Mouse (Mus musculus) cerebellum, adult 2 months (tissue): ENCODE results near the gene Spon2. TPM values are rescaled to one million over a fixed set of nuclear protein-coding genes. Genes with fewer than 3 reads are reported as not detected.
A peak's percentile ranks its signal among the peaks of the same experiment; 100 is the strongest.

Source experiments
- DNase-seq, 2 experiments: peaks; one replicate each; pipeline ENCODE4 v3.0.0; 2021
- H3K27ac ChIP-seq: fragments of 200-500 bp; 2 replicates; pipeline ENCODE4 v1.5.1; 2012; ENCODE audit warnings: low read length, control low read depth, inconsistent platforms; ENCODE audit not compliant: insufficient read depth
- H3K27me3 ChIP-seq: fragments of 200-500 bp; 2 replicates; pipeline ENCODE4 v1.6.1; 2012; ENCODE audit warnings: inconsistent platforms, mild to moderate bottlenecking, low read length, moderate library complexity; ENCODE audit not compliant: control insufficient read depth, insufficient read depth
- H3K4me1 ChIP-seq: fragments of 200-500 bp; 2 replicates; pipeline ENCODE4 v1.6.1; 2011; ENCODE audit warnings: low read length; ENCODE audit not compliant: control insufficient read depth, insufficient read depth
- H3K4me3 ChIP-seq: fragments of 200-500 bp; replicated peaks from 2 replicates; pipeline ENCODE3; 2011; ENCODE audit warnings: mild to moderate bottlenecking, low read depth, low read length, control low read depth; ENCODE audit not compliant: insufficient read depth
- CTCF ChIP-seq: fragments of 200-500 bp; IDR thresholded peaks from 2 replicates; pipeline ENCODE4 v1.5.1; 2011; ENCODE audit warnings: low read depth, mild to moderate bottlenecking, control low read depth, low read length, moderate library complexity, borderline replicate concordance; ENCODE audit not compliant: insufficient read depth
- POLR2A ChIP-seq: fragments of 200-500 bp; IDR thresholded peaks from 2 replicates; pipeline ENCODE4 v1.6.1; 2011; ENCODE audit warnings: low read length, control low read depth, borderline replicate concordance; ENCODE audit not compliant: insufficient read depth
- WGBS: fragments of 180-500 bp; shearing (Covaris S2); methylation state at CpG from one replicate; pipeline ENCODE4 v1.1.7; 2018; 5-methylcytosine and 5-hydroxymethylcytosine counted together
- polyA plus RNA-seq: library from polyadenylated mRNA; depleted of rRNA; stranded (reverse); fragments of >200 nt; gene quantifications from 2 replicates; pipeline ENCODE4 v1.2.3, GENCODE M21; 2012

Gene Spon2
- polyA plus RNA-seq, 1 experiment: 0.21 TPM

GRCm38 (mm10) chr5:33222841-33223744 lies 4.8 kb upstream of the Spon2 start:
- WGBS: 91% methylated on average over 9 of the region's 9 CpGs
- Histone ChIP-seq H3K27me3 (no peaks in the 10 kb centered on the region), H3K4me1 (peaks cover 22% of the 10 kb centered on the region), H3K27ac (no peak overlapping the region), H3K4me3 (no peak overlapping the region)
- TF ChIP-seq CTCF (no peak), POLR2A (no peak)
- no peak for DNase-seq

GRCm38 (mm10) chr5:33222389-33222788 lies 4.1 kb upstream of the Spon2 start:
- Histone ChIP-seq H3K4me1 (peaks cover 19% of the 10 kb centered on the region), H3K4me3 (no peak overlapping the region), H3K27me3 (no peaks in the 10 kb centered on the region), H3K27ac (no peak overlapping the region)
- 87% methylated on average over 6 of the region's 6 CpGs for WGBS
- no peak for DNase-seq
- TF ChIP-seq CTCF (no peak), POLR2A (no peak)

DNA sequence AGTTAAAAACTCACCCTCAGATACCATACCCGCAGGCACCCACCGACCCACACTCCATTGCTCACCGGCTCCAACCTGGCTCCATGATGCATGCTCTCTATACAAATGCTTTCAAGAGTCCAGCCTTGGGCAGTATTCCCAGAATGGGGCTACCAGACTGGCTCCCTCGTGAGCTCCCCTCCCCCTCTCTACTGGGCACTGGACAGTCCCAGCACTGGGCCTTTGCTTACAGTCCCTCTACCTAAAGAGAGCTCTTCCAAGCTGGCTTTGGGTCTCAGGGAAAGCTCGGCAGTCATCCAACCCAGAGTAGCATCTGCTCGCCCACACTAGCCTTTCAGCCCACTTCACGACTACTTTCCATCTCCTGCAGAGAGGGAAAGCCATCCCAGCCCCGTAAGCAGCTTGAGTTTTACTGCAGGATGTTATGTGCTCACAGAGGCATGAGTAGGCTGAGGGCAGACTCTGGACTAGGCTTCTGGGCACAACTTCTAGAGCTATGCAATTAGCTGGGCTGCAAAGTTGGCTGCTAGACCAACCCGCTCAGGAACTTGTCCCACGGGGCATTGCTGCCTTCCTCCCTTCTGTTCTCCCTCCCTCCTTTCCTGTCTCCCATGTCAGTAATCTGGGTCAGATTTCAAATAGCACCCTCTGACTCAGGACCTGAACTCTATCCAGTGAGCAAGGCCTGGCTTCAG lies 2.2 kb upstream of the Spon2 start:
- Histone ChIP-seq H3K27me3 (no peaks in the 10 kb centered on the region), H3K27ac (no peak overlapping the region), H3K4me3 (no peak overlapping the region), H3K4me1 (peaks cover 19% of the 10 kb centered on the region)
- DNase-seq: peak in 1 of 2 experiments; percentile 50
- 22% methylated on average over 10 of the region's 10 CpGs for WGBS
- TF ChIP-seq CTCF (no peak), POLR2A (no peak)

DNA sequence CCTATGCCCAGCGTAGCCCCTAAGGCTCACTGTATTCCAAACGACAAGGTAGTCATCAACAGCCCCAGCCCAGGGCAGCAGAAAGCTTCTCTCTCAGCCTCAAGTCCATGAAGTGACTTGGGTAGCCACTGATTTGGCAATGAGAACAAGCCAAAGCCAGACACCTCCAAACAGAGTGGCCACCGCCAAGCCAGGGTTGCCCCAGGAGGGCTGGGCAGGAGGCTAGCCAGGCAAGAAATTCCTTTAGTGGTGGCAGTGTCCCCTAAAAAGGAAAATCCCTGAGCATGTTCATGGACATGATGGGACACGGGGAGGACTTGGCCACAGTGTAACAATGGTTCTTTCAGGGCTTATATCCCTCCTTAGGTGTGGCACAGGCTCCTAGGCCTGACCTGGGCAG lies 1.6 kb upstream of the Spon2 start:
- 53% methylated on average over 4 of the region's 4 CpGs for WGBS
- no peaks in the 10 kb centered on the region for H3K27me3 ChIP-seq
- peaks cover 19% of the 10 kb centered on the region for H3K4me1 ChIP-seq
- H3K4me3 ChIP-seq: no peak overlapping the region
- no peak overlapping the region for H3K27ac ChIP-seq
- TF ChIP-seq POLR2A (no peak), CTCF (no peak)
- DNase-seq: no peak

DNA sequence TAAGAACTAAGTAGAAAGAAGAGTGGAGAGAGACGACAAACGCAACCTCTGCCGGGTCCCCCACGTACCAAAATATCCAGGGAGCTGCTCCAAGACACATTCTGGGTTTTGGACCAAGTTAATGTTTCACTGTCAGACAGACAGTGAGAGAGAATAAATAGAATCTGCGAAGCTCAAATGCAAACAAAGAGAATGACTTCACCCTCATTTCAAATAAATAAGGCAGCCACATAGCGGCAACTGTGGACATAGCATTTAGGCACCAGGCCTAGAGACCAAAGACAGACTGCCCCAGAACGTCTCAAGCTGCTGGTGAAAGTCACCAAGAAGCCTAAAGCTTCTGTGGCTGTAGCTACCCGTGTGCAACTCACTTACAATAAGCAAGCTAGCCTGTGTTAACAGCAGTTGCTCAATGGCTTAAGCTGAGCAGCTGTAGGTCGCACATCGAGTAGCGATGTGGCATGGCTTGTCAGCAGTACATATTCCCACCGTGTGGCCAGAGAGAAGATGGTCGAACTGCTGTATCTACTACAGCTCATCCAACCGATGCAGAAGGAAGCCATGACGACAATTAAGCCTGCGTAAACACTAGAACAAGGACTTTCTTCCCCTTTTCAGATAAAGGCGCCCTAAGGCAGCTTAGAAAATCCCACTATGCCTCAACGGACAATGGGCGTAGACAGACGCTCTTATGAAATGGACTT lies 643 bp upstream of the Spon2 start:
- TF ChIP-seq CTCF (no peak), POLR2A (no peak)

GRCm38 (mm10) chr5:33217663-33218062 lies 592 bp downstream of the Spon2 start:
- no peak overlapping the region for H3K4me3 ChIP-seq
- 91% methylated on average over 3 of the region's 3 CpGs for WGBS
- no peak for DNase-seq
- no peak for TF ChIP-seq CTCF
- no peak for TF ChIP-seq POLR2A
- H3K27me3 ChIP-seq: no peaks in the 10 kb centered on the region
- H3K27ac ChIP-seq: no peak overlapping the region
- H3K4me1 ChIP-seq: peaks cover 19% of the 10 kb centered on the region

More for the DNA sequence above, 643 bp upstream of the Spon2 start:
- Histone ChIP-seq H3K27ac (no peak overlapping the region), H3K4me3 (no peak overlapping the region), H3K27me3 (no peaks in the 10 kb centered on the region), H3K4me1 (peaks cover 19% of the 10 kb centered on the region)
- DNase-seq: no peak
- 88% methylated on average over 20 of the region's 20 CpGs for WGBS

DNA sequence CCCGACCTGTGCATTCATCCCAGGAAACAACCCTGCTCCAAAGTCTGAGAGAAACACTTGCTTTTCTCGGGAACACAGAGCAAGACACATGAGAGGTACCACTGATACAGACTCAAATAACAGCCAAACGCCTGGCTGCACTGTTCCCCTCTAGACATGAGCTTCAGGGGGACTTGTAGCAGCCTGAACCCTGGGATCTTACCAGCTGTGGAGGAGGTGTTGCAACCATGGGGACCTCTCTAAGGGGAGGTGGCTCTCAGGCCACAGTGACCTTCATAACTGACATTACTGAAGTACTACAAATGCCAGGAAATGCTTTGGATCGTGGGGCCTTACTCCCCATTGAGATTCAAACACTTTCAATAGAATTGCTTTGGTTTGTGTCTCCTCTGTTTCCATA lies 3.5 kb downstream of the Spon2 start:
- TF ChIP-seq CTCF (no peak), POLR2A (no peak)
- no peak for DNase-seq
- Histone ChIP-seq H3K27me3 (no peaks in the 10 kb centered on the region), H3K4me3 (no peak overlapping the region), H3K27ac (no peak overlapping the region), H3K4me1 (peaks cover 4% of the 10 kb centered on the region)
- 78% methylated on average over 4 of the region's 4 CpGs for WGBS
